Mouse (Mus musculus): ENCODE data around the gene Gpatch1.

Gene Gpatch1

GRCm38 (mm10) chr7:35317729-35318609 lies at the start of gene Gpatch1:
Gene Gpatch1, minus strand, starts transcription at chr7:35318440.
- DNase-seq: peak; percentile 97

- no peak for DNase-seq
These were observed 47.1 kb upstream of the Gpatch1 start for GRCm38 (mm10) chr7:35365161-35365910.

- DNase-seq: no peak
These were observed 44.6 kb upstream of the Gpatch1 start for GRCm38 (mm10) chr7:35362868-35363267.

DNA sequence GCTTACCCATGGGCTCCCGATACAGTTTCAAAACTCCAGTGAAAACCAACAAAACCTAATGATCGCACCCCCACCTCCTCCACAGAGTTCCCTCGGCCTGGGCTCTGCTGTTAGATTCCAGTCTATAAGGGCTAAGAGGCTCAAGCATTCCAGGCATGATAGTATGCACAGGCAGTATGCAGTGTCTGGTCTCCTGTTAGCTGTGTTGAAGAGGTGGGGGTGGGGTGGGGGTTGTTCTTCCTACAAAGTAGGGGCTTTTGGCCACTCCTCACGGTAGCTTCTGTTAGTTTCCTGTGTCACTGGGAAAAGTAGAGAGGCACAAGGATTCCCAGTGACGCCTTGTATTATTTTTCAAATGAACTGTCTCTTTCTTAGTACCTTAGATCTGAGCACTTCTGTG lies 44.0 kb upstream of the Gpatch1 start:
- no peak for DNase-seq

- DNase-seq: peak; percentile 25 to 35
These were observed 39.4 kb upstream of the Gpatch1 start for GRCm38 (mm10) chr7:35357621-35358020.

- DNase-seq: peak in 1 of 2 experiments; percentile 21
These were observed 37.1 kb upstream of the Gpatch1 start for GRCm38 (mm10) chr7:35355303-35355872.

- DNase-seq: no peak
These were observed 35.1 kb upstream of the Gpatch1 start for GRCm38 (mm10) chr7:35353306-35353705.

GRCm38 (mm10) chr7:35351155-35351554 lies 32.9 kb upstream of the Gpatch1 start:
- no peak for DNase-seq

GRCm38 (mm10) chr7:35349886-35350684 lies 31.8 kb upstream of the Gpatch1 start:
- no peak for DNase-seq

- DNase-seq: no peak
These were observed 30.8 kb upstream of the Gpatch1 start for GRCm38 (mm10) chr7:35349022-35349421.

DNA sequence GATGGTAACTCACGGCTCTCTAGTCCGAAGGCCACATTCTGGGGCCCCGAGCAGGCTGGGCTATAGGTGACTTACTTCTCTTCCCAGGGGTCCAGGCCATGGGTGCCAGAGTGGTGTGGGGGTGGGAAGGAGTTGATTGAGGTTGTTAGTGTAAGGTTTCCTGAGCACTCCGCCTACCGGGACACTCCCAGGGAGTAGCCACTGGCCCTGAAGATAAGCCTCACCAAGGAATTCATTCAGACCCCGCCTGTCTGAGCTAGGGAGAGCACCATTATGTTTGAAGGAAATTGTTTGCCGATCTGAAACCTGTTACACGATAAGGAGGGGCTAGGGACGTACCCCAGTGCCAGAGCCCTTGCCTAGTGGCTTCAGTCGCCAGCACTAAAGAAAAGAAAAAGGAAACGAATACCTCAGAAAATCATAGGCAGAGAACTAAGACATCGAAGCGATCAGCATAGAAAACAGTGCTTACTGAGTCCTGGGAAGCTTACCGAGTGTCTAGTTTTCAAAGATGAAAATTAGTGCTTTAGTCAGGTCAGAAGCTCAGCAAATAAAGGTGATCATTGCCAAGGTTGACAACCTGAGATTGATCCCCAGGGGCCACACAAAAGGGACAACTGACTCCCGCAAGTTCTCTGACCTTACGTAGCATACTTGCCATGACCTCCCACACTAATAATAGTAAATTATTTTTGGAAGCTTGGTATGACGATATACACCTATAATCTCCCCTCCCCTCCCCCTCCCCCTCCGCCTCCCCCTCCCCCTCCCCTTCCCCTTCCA lies 29.9 kb upstream of the Gpatch1 start:
- DNase-seq: no peak

GRCm38 (mm10) chr7:35344785-35345330 lies 26.6 kb upstream of the Gpatch1 start:
- no peak for DNase-seq

GRCm38 (mm10) chr7:35342498-35342897 lies 24.3 kb upstream of the Gpatch1 start:
- no peak for DNase-seq

GRCm38 (mm10) chr7:35341282-35341681 lies 23.0 kb upstream of the Gpatch1 start:
- peak; percentile 21 to 51 for DNase-seq

GRCm38 (mm10) chr7:35340196-35340595 lies 22.0 kb upstream of the Gpatch1 start:
- DNase-seq: no peak

DNA sequence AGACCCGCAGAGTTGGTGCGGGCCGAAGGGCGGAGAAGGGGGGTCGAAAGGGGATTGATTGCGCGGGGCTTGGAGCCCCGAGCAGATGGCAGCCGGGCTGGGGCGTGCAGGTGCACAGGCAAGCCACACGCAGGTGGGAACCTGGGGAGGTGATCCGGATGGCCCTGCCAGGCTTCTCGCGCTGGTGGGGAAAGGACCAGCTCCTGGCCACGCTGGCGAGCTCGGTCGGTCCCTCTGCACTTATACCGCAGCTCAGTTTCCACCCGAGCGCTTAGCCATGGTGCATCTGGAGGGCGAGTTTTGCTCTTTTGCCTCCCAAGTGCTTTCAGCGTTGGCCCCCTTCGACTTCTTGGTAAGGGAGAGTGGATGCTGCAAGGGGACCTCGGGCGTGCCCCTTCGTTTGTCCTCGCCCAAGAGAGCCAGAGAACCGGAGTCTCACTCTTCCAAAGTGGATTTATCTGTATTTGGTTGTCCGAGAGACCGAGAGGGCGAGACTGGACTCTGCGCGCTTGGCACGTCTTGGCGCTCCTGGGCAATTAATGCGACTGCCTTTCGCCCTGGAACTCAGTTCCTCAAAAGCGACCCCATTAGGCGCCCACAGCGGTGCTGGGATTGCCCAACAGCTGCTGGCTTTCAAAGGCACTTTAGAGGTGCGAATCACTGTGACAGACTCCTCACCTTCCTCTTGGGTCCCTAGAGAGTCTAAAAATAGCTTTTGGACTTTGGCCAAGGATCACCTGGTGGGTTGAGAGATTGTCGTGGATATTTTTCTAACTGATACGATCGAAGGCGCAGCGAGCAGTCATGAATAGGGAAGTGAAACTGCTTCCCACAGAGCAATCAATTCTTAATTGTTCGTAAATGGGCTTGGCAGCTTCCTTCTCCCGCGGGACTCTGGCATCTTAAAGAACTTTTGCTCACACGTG lies 16.6 kb upstream of the Gpatch1 start:
- DNase-seq: peak in 1 of 2 experiments; percentile 52

- peak; percentile 100 for DNase-seq
These were observed 15.7 kb upstream of the Gpatch1 start, which contains the start of gene Rhpn2 for GRCm38 (mm10) chr7:35333692-35334526. Gene Rhpn2, plus strand, starts transcription at chr7:35334170.

- peak in 1 of 2 experiments; percentile 55 for DNase-seq
These were observed 15.0 kb upstream of the Gpatch1 start for GRCm38 (mm10) chr7:35333231-35333651.

DNA sequence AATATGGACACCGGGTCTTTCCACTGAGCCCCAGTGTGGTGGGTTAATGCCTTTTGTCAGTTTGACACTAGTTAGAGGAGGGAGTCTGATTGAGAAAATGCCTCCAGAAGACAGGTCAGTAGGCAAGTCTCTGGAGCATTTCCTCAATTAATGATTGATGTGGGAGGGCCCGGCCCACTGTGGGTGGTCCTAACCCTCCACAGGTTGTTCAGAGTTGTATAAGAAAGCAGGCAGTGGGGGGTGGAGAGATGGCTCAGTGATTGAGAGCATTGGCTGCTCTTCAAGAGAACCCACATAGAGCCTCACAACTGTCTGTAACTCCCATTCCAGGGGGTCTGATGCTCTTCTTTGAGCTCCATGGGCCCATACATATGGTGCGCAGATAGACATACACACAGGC lies 13.3 kb upstream of the Gpatch1 start:
- no peak for DNase-seq

Measured in cerebellum, postnatal 25 days (tissue).